Mouse (Mus musculus) liver, postnatal 0 days (tissue): ENCODE measurements around the gene Asap2.

Source experiments
- CTCF ChIP-seq: sonication (generic); IDR thresholded peaks from 2 replicates; pipeline ENCODE4 v1.5.1; 2016; ENCODE audit warnings: antibody characterized with exemption, low read depth
- EP300 ChIP-seq: IDR thresholded peaks from 2 replicates; pipeline ENCODE4 v1.6.1; 2016; ENCODE audit warnings: antibody characterized with exemption, low read depth, mild to moderate bottlenecking

- TF ChIP-seq CTCF (no peak), EP300 (no peak)
These were observed 230.3 kb downstream of the Asap2 start for GRCm38 (mm10) chr12:21220596-21220995.
